8 mouse cellular contexts compared by ENCODE assay signal in the genomic region with DNA sequence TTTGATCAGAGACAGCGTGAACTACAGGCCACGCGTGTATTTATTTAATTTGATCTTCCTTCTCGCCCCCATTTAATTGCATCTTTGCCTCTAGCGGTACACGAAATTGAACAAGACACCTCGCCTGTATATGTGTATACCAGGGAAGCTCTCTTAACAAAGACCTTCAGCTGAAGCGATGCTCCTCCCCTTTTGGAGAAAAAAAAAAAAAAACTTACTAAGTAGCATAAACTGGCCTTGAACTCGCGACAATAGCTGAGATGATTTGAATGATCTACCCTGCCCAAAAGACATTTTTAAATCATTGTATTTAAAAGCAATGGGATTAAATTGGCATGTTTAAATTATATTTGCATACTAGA. TPM values are rescaled to one million over a fixed set of nuclear protein-coding genes. Genes with fewer than 3 reads are reported as not detected.
DNase-seq lines count a peak whose midpoint lies in the region; ATAC-seq and TF ChIP-seq lines count a peak whose summit lies in the region.

No protein-coding gene starts in this region.

- H3K9ac ChIP-seq in liver, embryonic 13.5 days, result peak overlapping the region; percentile 66; the same call in 1 of the 2 replicates
- H3K9ac ChIP-seq in stomach, postnatal 0 days (ENCODE audit: low read length), result peak overlapping the region; percentile 39; the same call in 1 of the 2 replicates

- H3K9me3 ChIP-seq in liver, embryonic 13.5 days (replicated peaks), result no peaks in the 10 kb centered on the region
- H3K9me3 ChIP-seq in stomach, postnatal 0 days (ENCODE audit: control insufficient read depth, low read length), result no peaks in the 10 kb centered on the region

- peak overlapping the region; percentile 31 for H3K4me3 ChIP-seq in thymus, adult 2 months (ENCODE audit: control insufficient read depth, insufficient read depth, low read length)
- peak overlapping the region; percentile 74 for H3K4me3 ChIP-seq in liver, embryonic 13.5 days (replicated peaks)
- peak overlapping the region; percentile 80 for H3K4me3 ChIP-seq in stomach, postnatal 0 days (ENCODE audit: low read depth, low read length)

- H3K27ac ChIP-seq in thymus, adult 2 months (ENCODE audit: control insufficient read depth, insufficient read depth, low read length), result peak overlapping the region; percentile 60
- peak overlapping the region; percentile 95 for H3K27ac ChIP-seq in liver, embryonic 13.5 days
- peak overlapping the region; percentile 83 for H3K27ac ChIP-seq in stomach, postnatal 0 days (replicated peaks)

- no peak for TF ChIP-seq POLR2A in thymus, adult 2 months (IDR thresholded peaks at IDR 0.05; ENCODE audit: control insufficient read depth, extremely low read depth, insufficient read depth, low read length, poor library complexity)

- peak; percentile 10; the same call in 1 of the 2 replicates for ATAC-seq in cerebellum, adult (ENCODE audit: insufficient number of reproducible peaks, low FRiP score, low TSS enrichment)
- peak; percentile 47 for ATAC-seq in liver, embryonic 13.5 days (ENCODE audit: low read depth)
- ATAC-seq in stomach, postnatal 0 days (ENCODE audit: low FRiP score, low TSS enrichment), result peak; percentile 36

- peaks cover 23% of the 10 kb centered on the region for H3K36me3 ChIP-seq in thymus, adult 2 months (ENCODE audit: control insufficient read depth, insufficient read depth, low read length)
- H3K36me3 ChIP-seq in liver, embryonic 13.5 days, result peaks cover 29% of the 10 kb centered on the region
- H3K36me3 ChIP-seq in stomach, postnatal 0 days (ENCODE audit: control insufficient read depth, insufficient read depth, low read length), result peaks cover 18% of the 10 kb centered on the region

- no peaks in the 10 kb centered on the region for H3K27me3 ChIP-seq in thymus, adult 2 months (ENCODE audit: control insufficient read depth, insufficient read depth, low read length)
- no peaks in the 10 kb centered on the region for H3K27me3 ChIP-seq in liver, embryonic 13.5 days
- H3K27me3 ChIP-seq in stomach, postnatal 0 days (ENCODE audit: control insufficient read depth, insufficient read depth, low read length), result no peaks in the 10 kb centered on the region

- H3K4me2 ChIP-seq in liver, embryonic 13.5 days, result peak overlapping the region; percentile 75
- peak overlapping the region; percentile 45 for H3K4me2 ChIP-seq in stomach, postnatal 0 days (replicated peaks; ENCODE audit: low read depth)

- under 1% methylated on average over 10 of the region's 10 CpGs for WGBS in thymus, adult 2 months
- 1% methylated on average over 10 of the region's 10 CpGs for WGBS in liver, embryonic 13.5 days (ENCODE audit: insufficient replicate concordance)
- WGBS in stomach, postnatal 0 days, result under 1% methylated on average over 10 of the region's 10 CpGs

- no peak for TF ChIP-seq CTCF in thymus, adult 2 months (IDR thresholded peaks at IDR 0.05; ENCODE audit: borderline replicate concordance, control insufficient read depth, extremely low read depth, insufficient read depth, low read length, poor library complexity)
- TF ChIP-seq CTCF in stomach, postnatal 0 days (IDR thresholded peaks at IDR 0.05; ENCODE audit: low read depth), result no peak

- H3K4me1 ChIP-seq in thymus, adult 2 months (replicated peaks; ENCODE audit: control insufficient read depth, insufficient read depth, low read length), result peaks cover 20% of the 10 kb centered on the region
- peaks cover 53% of the 10 kb centered on the region for H3K4me1 ChIP-seq in liver, embryonic 13.5 days (replicated peaks)
- no peaks in the 10 kb centered on the region for H3K4me1 ChIP-seq in stomach, postnatal 0 days (replicated peaks; ENCODE audit: control insufficient read depth, insufficient read depth)

- TF ChIP-seq EP300 in stomach, postnatal 0 days (optimal IDR thresholded peaks at IDR 0.05), result no peak

- no peak for DNase-seq in cerebellum, postnatal 10 days
- no peak for DNase-seq in thymus, adult 2 months
- no peak for DNase-seq in thymus, adult 18-20 months
- no peak for DNase-seq in liver, embryonic 13.5 days
- DNase-seq in stomach, postnatal 0 days (ENCODE audit: low spot score), result no peak
- no peak for DNase-seq in layer of hippocampus, adult 11-12 months (ENCODE audit: low spot score)
- DNase-seq in layer of hippocampus, postnatal 14 days (ENCODE audit: low spot score in 2 of 2), result no peak

RNA-seq across cellular contexts. Expression of a gene that starts 0.4 kb away (rescaled TPM):
- polyA plus RNA-seq in thymus, adult 2 months (2012; rRNA removed), result 463 and 489 TPM in 2 replicates
- 258 and 301 TPM in 2 replicates for polyA plus RNA-seq in liver, embryonic 13.5 days (2015; fragmentation: Nextera tagmentation; extraction: Ambion mirVana)
- polyA plus RNA-seq in stomach, postnatal 0 days (2015; fragmentation: Nextera tagmentation; extraction: Ambion mirVana), result 168 and 169 TPM in 2 replicates
- 100 to 1,000 TPM; 215 to 219 TPM for total RNA-seq in layer of hippocampus, postnatal 14 days (2021)

RNA-seq across cellular contexts. Expression of a gene that starts 28.3 kb away (rescaled TPM):
- 21.7 and 24.7 TPM in 2 replicates for polyA plus RNA-seq in thymus, adult 2 months (2012; rRNA removed)
- polyA plus RNA-seq in liver, embryonic 13.5 days (2015; fragmentation: Nextera tagmentation; extraction: Ambion mirVana), result 13.7 and 13.8 TPM in 2 replicates
- 16.9 and 19.1 TPM in 2 replicates for polyA plus RNA-seq in stomach, postnatal 0 days (2015; fragmentation: Nextera tagmentation; extraction: Ambion mirVana)
- total RNA-seq in layer of hippocampus, postnatal 14 days (2021), result 10 to 100 TPM; 47.1 to 53.0 TPM

RNA-seq across cellular contexts. Expression of a gene that starts 42.3 kb away (rescaled TPM):
- polyA plus RNA-seq in thymus, adult 2 months (2012; rRNA removed), result 31.1 and 40.9 TPM in 2 replicates
- polyA plus RNA-seq in liver, embryonic 13.5 days (2015; fragmentation: Nextera tagmentation; extraction: Ambion mirVana), result 9.6 and 11.5 TPM in 2 replicates
- polyA plus RNA-seq in stomach, postnatal 0 days (2015; fragmentation: Nextera tagmentation; extraction: Ambion mirVana), result 16.3 and 16.6 TPM in 2 replicates
- total RNA-seq in layer of hippocampus, postnatal 14 days (2021), result 100 to 1,000 TPM; 116 to 120 TPM
